Mouse (Mus musculus) liver, adult (tissue): ENCODE measurements at regions not wholly inside any gene's neighbourhood (a gene's known extent, or its start where the extent isn't known, plus 50 kb on each side); places are given as distances from the start of the nearest gene placed in this dataset.

ENCODE experiments used
- GATA4 ChIP-seq: IDR thresholded peaks from 2 replicates; pipeline ENCODE4 v1.6.1; 2014; ENCODE audit warnings: mild to moderate bottlenecking, low read length; ENCODE audit not compliant: insufficient replicate concordance

- no peak for TF ChIP-seq GATA4
Measured at GRCm38 (mm10) chr11:48502011-48502806, 297.9 kb upstream of the Rack1 start.

- no peak for TF ChIP-seq GATA4
Measured at GRCm38 (mm10) chr11:48499057-48499456, 301.1 kb upstream of the Rack1 start.

- no peak for TF ChIP-seq GATA4
Measured at GRCm38 (mm10) chr11:48488308-48488707, 311.8 kb upstream of the Rack1 start.

- no peak for TF ChIP-seq GATA4
Measured at GRCm38 (mm10) chr11:48464036-48464435, 336.1 kb upstream of the Rack1 start.

GRCm38 (mm10) chr11:48449883-48450282 lies 350.2 kb upstream of the Rack1 start:
- no peak for TF ChIP-seq GATA4

- TF ChIP-seq GATA4: no peak
Measured at GRCm38 (mm10) chr11:48442534-48443254, 357.4 kb upstream of the Rack1 start.

GRCm38 (mm10) chr11:48436712-48437111 lies 363.4 kb upstream of the Rack1 start:
- TF ChIP-seq GATA4: no peak

GRCm38 (mm10) chr11:48431316-48431715 lies 368.8 kb upstream of the Rack1 start:
- no peak for TF ChIP-seq GATA4

- no peak for TF ChIP-seq GATA4
Measured at GRCm38 (mm10) chr11:48427423-48427822, 372.7 kb upstream of the Rack1 start.

- TF ChIP-seq GATA4: no peak
Measured at GRCm38 (mm10) chr11:48426446-48426845, 373.7 kb upstream of the Rack1 start.

- TF ChIP-seq GATA4: no peak
Measured at GRCm38 (mm10) chr11:48418066-48418756, 381.9 kb upstream of the Rack1 start.

GRCm38 (mm10) chr11:48417615-48418014 lies 382.5 kb upstream of the Rack1 start:
- TF ChIP-seq GATA4: no peak

- TF ChIP-seq GATA4: no peak
Measured at GRCm38 (mm10) chr11:48398032-48398431, 402.1 kb upstream of the Rack1 start.

- TF ChIP-seq GATA4: no peak
Measured at GRCm38 (mm10) chr11:48381489-48381888, 392.7 kb upstream of the Sgcd start.

- no peak for TF ChIP-seq GATA4
Measured at GRCm38 (mm10) chr11:48378044-48378443, 389.3 kb upstream of the Sgcd start.

GRCm38 (mm10) chr11:48377269-48377668 lies 388.5 kb upstream of the Sgcd start:
- no peak for TF ChIP-seq GATA4
